Mouse (Mus musculus) intestine, postnatal 0 days (tissue): ENCODE data around the gene Galnt9. TPM values are rescaled to one million over a fixed set of nuclear protein-coding genes. Genes with fewer than 3 reads are reported as not detected.
A peak's percentile ranks its signal among the peaks of the same experiment; 100 is the strongest.

Experiments
- ATAC-seq: fragments of 200-750 bp; cut with Nextera tagmentation; 2 replicates; pipeline ENCODE4 v1.8.0; 2017; ENCODE audit warnings: mild to moderate bottlenecking, moderate TSS enrichment, moderate library complexity
- H3K27ac ChIP-seq: fragments of 300-500 bp; sonication (generic); 2 replicates; pipeline ENCODE4 v1.5.1; 2014; ENCODE audit warnings: mild to moderate bottlenecking, low read depth, low read length, moderate library complexity
- H3K27me3 ChIP-seq: fragments of 300-500 bp; sonication (generic); replicated peaks from 2 replicates; pipeline ENCODE4 v1.6.1; 2014; ENCODE audit warnings: low read length, mixed read lengths; ENCODE audit not compliant: control insufficient read depth, insufficient read depth
- H3K36me3 ChIP-seq: fragments of 300-500 bp; sonication (generic); 2 replicates; pipeline ENCODE4 v1.6.1; 2014; ENCODE audit warnings: mild to moderate bottlenecking, moderate library complexity; ENCODE audit not compliant: control insufficient read depth, insufficient read depth
- H3K4me1 ChIP-seq: fragments of 300-500 bp; sonication (generic); replicated peaks from 2 replicates; pipeline ENCODE4 v1.6.1; 2014; ENCODE audit warnings: antibody characterized with exemption, low read length, mixed read lengths; ENCODE audit not compliant: control insufficient read depth, insufficient read depth
- H3K4me2 ChIP-seq: fragments of 300-500 bp; sonication (generic); replicated peaks from 2 replicates; pipeline ENCODE4 v1.6.1; 2014; ENCODE audit warnings: low read depth, mild to moderate bottlenecking, moderate library complexity
- H3K4me3 ChIP-seq: fragments of 300-500 bp; sonication (generic); 2 replicates; pipeline ENCODE4 v1.5.1; 2014; ENCODE audit warnings: low read depth, low read length
- H3K9ac ChIP-seq: fragments of 300-500 bp; sonication (generic); 2 replicates; pipeline ENCODE4 v1.6.1; 2014; ENCODE audit warnings: mild to moderate bottlenecking, low read depth, low read length
- H3K9me3 ChIP-seq: fragments of 300-500 bp; sonication (generic); 2 replicates; pipeline ENCODE4 v1.6.1; 2016; ENCODE audit warnings: mixed run types; ENCODE audit not compliant: control insufficient read depth
- CTCF ChIP-seq: sonication (generic); IDR thresholded peaks from 2 replicates; pipeline ENCODE4 v1.5.1; 2016; ENCODE audit warnings: low read depth, mild to moderate bottlenecking, control low read depth, antibody characterized with exemption, moderate library complexity
- WGBS: fragments of 180-500 bp; shearing (Covaris S2); extraction: QIAGEN DNeasy Blood & Tissue Kit; methylation state at CpG from one replicate; pipeline ENCODE4 v1.1.7; 2014; 5-methylcytosine and 5-hydroxymethylcytosine counted together
- polyA plus RNA-seq: library from polyadenylated mRNA; unstranded; fragments of >200 nt; fragmentation: Nextera tagmentation; extraction: Ambion mirVana; gene quantifications from 2 replicates; pipeline ENCODE4 v1.2.1, GENCODE M21; 2015

Gene Galnt9
- polyA plus RNA-seq, 1 experiment from 2014 or later: 0.31 TPM

DNA sequence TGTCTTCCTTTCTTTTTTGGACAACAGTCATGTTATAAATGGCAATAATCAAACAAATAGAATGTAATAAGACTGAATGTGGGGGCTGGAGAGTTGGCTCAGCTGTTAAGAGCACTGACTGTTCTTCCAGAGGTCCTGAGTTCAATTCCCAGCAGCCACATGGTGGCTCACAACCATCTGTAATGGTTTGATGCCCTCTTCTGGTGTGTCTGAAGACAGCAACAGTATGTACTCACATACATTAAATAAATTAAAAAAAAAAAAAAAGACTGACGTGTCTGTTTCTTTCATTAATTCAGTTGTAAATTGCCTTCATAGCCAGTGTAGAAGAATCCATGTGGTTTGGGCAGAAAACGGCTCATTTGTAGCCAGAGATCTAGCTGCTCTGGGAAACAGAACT lies 80.2 kb downstream of the Galnt9 start:
- no peak for ATAC-seq
- no peak overlapping the region for H3K4me3 ChIP-seq
- H3K9me3 ChIP-seq: no peaks in the 10 kb centered on the region
- H3K36me3 ChIP-seq: no peaks in the 10 kb centered on the region
- H3K4me2 ChIP-seq: no peak overlapping the region
- no peaks in the 10 kb centered on the region for H3K27me3 ChIP-seq
- H3K9ac ChIP-seq: no peak overlapping the region
- no peak overlapping the region for H3K27ac ChIP-seq
- no peak for TF ChIP-seq CTCF
- 80% methylated on average over 2 of the region's 2 CpGs for WGBS
- H3K4me1 ChIP-seq: no peaks in the 10 kb centered on the region

DNA sequence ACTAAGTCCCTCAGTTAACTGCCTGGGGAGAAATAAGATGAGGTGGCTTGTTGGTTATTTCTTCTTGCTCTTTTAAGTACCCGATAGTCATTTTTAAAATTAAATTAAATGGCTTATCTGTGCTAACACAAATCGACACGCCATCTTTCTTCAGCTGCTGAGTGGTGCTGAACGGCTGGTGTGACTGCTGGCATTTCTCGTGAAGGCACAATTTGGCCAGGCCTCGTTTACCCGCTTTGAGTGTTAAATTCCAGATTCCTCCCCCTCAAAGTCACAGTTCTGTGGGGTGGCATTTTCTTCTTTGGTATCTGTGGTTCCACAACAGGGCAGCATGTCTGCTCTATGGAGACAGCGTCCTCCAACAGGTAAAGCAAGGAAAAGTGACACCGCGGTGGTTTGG lies 83.2 kb downstream of the Galnt9 start:
- H3K9me3 ChIP-seq: no peaks in the 10 kb centered on the region
- WGBS: 75% methylated on average over 10 of the region's 10 CpGs
- no peaks in the 10 kb centered on the region for H3K36me3 ChIP-seq
- no peak overlapping the region for H3K27ac ChIP-seq
- no peak overlapping the region for H3K9ac ChIP-seq
- no peak overlapping the region for H3K4me2 ChIP-seq
- H3K4me3 ChIP-seq: no peak overlapping the region
- no peaks in the 10 kb centered on the region for H3K4me1 ChIP-seq
- H3K27me3 ChIP-seq: no peaks in the 10 kb centered on the region
- no peak for TF ChIP-seq CTCF
- ATAC-seq: no peak

DNA sequence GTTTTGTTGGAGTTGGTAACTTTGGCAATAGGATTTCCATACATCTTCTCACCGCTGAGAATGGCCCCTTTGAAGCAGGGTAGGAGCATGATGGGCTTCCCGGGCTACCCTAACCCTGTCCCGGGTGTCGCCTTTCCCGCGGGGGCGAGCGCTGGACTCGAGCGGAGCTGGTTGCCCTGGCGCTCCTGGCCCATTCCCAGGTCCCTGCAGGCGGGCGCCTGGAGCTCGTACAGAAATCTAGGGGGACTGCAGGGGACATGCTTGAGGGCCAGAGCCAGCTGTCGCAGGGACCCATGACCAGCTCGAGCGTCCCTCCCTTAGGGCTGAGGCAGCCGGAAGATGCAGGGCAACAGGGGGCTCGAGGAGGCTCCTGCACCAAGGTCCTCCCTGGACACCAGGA lies 84.0 kb downstream of the Galnt9 start:
- WGBS: 18% methylated on average over 19 of the region's 19 CpGs
- H3K4me3 ChIP-seq: no peak overlapping the region

DNA sequence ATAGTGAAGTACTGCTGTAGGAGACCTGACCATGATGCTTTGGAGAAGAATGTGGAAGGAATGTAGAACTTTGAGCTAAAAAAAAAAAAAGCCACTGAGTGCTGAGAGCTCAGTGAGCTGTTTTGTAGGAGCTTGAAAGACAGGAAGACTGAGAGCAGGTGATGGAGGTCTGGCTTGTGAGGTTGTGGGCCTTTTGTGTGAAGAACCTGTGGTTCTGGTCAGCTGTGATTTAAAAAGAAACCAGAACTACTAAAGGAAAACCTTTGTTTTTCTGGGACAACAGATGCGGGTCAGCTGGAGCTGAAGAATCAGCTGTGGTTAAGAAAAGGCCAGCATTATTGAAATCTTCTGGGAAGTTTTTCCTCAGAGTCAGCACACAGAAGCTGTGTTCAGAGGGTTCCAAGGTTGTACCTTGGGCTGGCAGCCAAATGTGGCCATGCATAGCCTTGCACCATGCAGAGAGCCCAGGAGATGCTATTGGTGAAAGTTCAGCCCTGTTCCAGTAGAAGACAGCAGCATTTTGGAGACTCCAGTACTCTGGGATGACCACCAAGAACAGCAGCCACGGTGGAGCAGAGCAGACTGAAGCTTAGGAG lies 85.5 kb downstream of the Galnt9 start:
- no peaks in the 10 kb centered on the region for H3K36me3 ChIP-seq
- no peak overlapping the region for H3K27ac ChIP-seq
- H3K4me2 ChIP-seq: no peak overlapping the region
- H3K4me1 ChIP-seq: no peaks in the 10 kb centered on the region
- no peaks in the 10 kb centered on the region for H3K27me3 ChIP-seq
- no peak overlapping the region for H3K9ac ChIP-seq
- no peaks in the 10 kb centered on the region for H3K9me3 ChIP-seq
- TF ChIP-seq CTCF: no peak
- WGBS: 77% methylated on average over 2 of the region's 2 CpGs
- no peak for ATAC-seq
- H3K4me3 ChIP-seq: no peak overlapping the region

More for the DNA sequence above, 84.0 kb downstream of the Galnt9 start:
- Histone ChIP-seq H3K27ac (no peak overlapping the region), H3K4me2 (no peak overlapping the region), H3K9me3 (no peaks in the 10 kb centered on the region), H3K9ac (no peak overlapping the region), H3K27me3 (no peaks in the 10 kb centered on the region), H3K36me3 (no peaks in the 10 kb centered on the region), H3K4me1 (no peaks in the 10 kb centered on the region)
- ATAC-seq: no peak
- no peak for TF ChIP-seq CTCF

DNA sequence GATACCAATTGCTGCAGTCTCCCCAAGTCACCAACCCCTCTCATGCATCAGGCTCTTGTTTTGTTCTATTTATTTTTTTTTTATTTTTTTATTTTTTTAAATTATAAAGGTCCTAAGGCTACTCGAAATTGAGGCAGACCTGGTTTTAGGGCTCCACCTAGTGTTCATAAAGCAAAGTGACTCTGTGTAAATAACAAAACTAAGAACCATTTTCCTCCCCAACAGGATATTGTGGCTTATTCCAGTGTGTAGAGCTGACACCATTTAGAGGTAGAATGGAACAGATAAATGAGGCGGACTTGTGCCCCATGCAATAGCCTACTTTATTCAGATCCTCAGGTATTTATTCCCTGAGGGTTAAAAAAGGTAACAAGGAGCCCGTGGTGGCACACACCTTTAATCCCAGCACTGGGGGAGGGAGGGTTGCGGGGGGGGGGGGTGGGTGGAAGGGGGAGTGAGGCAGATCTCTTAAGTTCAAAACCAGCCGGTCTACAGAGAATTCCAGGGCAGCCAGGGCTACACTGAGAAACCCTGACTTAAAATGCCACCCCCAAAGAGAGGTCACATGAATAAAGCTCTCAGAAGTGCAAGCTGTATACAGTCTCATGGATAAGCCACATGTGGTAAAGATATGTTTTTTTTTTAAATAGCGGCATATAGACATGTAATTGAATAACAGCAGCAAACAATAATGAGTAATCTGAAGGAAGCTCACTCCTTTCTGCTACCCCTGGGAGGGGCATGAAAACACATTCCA lies 92.0 kb downstream of the Galnt9 start:
- Histone ChIP-seq H3K9me3 (no peaks in the 10 kb centered on the region), H3K4me1 (no peaks in the 10 kb centered on the region), H3K27me3 (no peaks in the 10 kb centered on the region), H3K36me3 (no peaks in the 10 kb centered on the region), H3K9ac (no peak overlapping the region), H3K4me3 (no peak overlapping the region), H3K4me2 (no peak overlapping the region), H3K27ac (no peak overlapping the region)
- WGBS: 36% methylated on average over 6 of the region's 6 CpGs
- TF ChIP-seq CTCF: peak; percentile 76
- ATAC-seq: no peak

DNA sequence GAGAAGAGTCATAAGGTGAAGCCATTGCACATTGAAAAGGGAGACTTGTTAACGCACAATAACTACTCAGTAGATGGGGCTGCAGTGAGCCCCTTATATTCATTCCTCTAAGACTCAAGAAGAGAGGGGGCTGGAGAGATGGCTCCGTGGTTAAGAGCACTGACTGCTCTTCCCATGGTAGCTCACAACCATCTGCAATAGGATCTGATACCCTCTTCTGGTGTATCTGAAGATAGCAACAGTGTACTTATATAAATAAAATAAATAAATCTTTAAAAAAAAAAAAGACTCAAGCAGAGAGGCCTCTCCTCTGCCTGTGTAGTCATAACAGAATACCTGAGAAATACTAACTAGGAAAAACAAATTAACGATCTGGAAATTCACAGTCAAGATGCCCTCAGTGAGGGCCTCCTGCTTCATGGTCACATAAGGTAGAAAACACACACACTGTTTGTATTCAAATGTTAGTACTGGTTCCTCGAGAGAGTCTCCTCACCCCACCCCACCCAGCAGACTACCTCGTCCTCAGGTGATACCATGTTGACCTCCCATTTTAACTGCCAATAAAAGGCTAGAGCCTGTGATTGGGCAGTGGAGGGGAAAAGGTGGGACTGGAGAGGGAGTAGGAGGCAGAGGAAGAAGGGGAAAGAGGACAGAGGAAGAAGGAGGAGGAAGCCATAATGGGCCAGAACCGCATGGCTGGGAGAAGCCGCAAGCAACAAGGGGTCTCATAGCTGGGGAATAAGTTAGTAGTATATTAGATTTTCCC lies 94.3 kb downstream of the Galnt9 start:
- Histone ChIP-seq H3K27ac (no peak overlapping the region), H3K4me1 (no peaks in the 10 kb centered on the region), H3K27me3 (no peaks in the 10 kb centered on the region), H3K36me3 (no peaks in the 10 kb centered on the region), H3K9ac (no peak overlapping the region), H3K4me2 (no peak overlapping the region), H3K9me3 (no peaks in the 10 kb centered on the region), H3K4me3 (no peak overlapping the region)
- 75% methylated on average over 7 of the region's 7 CpGs for WGBS
- TF ChIP-seq CTCF: no peak
- ATAC-seq: no peak
